Mouse (Mus musculus): ENCODE measurements around the gene Phka1.
"Not testable (repeated sequence)": the region's sequence is repeated elsewhere in the genome, so short reads cannot be mapped to it uniquely, and the experiment has no call there.

Gene Phka1

DNA sequence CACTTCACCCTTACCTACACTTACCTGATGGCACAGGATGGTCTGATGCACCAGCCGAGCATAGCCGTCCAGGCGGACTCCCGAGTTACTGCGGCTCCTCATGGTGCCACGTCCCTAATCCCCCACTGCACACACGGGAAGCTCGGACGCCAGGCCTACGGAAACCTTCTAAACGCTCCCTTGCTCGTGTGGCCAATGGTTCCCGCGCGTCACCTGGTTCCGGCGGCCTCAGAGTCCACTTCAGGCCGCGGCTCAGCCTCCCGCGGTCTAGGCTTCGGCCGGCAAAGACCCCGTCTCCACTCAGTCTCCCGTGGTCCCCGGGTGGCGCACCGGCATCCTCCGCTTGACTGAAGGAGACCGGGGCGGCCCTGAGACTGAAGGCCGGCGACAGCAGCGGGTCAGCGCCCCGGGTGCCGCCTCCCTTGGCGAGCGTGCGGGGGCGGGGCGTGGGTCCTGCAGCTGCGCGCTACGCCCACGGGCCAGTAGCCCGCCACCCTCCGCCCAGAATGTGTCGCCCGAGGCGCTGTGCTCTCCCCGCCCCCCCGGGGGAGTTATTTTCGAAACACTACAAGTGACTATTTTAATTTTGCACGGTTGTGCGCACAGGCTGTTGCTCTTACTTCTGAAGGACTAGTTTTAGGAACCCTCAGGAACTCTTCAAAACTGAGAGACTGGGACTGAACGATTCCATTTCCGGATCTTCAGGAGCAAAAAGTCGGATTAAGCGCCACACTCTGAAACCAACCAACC, at the start of gene Phka1:
Gene Phka1 (minus strand): TSS at position 424 of the 750 bp plus-strand sequence.
- DNase-seq: peak; percentile 99

DNA sequence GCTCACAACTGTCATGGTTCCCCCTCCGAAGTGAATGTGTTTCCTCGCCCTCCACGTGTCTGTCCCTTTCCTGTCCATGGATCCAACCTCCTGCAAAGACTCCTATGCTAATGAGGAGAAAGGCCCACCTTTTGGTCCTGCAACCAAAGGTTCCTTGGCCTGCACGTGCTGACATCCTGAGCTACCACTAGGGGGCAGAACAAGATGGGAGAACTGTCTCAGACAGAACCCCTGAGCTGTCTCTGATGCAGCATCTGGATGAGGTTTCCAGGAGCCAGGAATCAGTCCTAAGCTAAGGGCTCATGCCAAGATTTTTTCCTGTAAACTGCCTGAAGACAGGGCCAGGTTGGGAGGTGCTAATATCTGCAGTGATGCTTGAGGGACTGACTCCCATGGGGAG, 45.2 kb upstream of the Phka1 start:
- not testable (repeated sequence) for DNase-seq

DNA sequence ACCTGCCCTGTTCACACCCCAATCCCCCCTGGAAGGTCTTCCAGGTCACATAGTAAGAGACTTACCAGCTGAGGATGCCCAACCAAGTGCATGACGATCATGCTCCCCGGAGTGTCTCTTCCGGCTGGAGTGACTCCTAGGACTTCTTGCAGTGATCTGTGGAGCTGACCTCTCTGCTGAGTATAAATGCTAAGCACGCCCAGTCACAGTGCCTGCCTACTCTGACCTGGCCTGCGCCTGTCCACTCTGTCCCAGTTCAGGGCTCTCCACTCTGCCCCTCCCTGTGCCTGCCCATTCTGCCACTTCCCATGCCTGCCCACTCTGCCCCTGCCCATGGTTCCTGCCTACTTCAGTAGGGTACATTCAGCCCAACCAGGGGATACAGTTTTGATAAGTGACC, 42.8 kb upstream of the Phka1 start, which contains the start of gene Gm3880:
Gene Gm3880 (minus strand): TSS at position 101 of the 400 bp plus-strand sequence.
- not testable (repeated sequence) for DNase-seq

DNA sequence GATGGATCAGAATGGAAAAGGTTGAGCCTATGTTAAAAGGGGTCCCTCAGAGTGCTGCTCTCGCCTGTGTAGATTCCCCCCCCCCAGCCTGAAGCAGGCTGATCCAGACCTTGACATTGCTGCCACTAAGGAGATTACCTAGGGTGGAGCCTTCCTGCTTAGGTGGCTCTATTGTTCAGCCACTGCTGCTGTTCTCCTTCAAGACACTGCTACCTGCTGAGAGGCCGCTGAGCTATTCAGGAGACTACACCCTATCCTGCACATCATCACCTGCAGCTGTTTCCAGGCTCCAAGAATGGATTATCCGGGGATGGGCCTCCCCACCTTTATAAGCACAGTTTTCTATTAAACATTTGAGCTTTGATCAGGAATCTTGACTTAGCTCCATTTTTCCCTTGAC, 40.7 kb upstream of the Phka1 start:
- DNase-seq: not testable (repeated sequence)

DNA sequence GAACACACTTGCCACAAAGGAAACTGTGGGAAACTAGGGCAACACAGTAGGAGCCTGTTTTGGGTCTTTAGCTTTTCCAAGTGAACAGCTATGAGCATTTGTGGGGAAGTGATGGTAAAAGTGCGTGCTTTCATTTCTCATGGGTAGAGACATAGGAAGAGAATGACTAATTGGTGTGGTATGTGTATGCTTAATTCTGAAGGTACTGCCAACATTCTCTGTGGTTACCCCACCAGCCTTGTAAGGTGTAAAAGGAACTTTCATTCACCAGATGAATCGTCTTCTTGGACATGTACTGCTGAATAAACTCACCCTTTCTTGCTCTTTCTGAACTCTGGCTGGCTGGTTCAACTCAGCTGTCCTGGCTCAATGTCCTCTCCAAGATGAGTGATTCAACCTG, 22.6 kb upstream of the Phka1 start:
- DNase-seq: no peak

DNA sequence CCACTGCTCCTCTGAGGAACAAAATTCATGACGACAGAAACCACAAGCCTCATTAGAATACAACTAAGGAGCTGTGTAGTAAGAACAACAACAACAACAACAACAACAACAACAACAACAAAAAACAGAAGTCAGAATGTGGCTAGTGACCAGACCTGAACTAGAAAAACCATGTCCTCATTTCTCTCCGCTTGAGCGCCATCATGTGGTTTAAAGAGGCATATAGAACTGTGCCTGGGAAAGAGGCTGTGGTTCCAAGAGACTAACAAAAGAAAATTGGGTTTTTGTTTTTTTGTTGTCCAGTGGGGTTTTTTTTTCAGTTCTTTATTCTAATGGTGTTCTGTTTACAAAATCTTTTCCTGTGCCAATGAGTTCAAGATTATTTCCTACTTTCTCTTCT, 16.7 kb upstream of the Phka1 start:
- DNase-seq: no peak

DNA sequence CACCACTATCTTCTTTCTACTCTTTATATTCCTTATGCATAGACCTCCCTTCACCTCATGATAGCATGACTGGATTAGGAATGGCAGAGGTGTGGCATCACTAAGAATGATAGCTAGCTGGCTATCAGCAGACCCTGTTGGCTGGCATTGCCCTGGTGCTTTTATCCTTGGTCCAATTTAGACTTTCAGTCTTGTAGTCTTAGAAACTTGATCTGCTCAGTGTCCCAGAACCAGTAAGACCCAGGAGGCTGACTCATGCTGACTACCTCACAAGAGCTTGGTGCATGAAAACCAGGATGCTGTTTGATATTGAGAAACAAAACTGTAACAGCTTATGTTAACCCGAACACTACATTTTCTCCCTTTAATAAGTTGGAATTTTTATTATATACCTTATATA, 1.6 kb upstream of the Phka1 start:
- no peak for DNase-seq

DNA sequence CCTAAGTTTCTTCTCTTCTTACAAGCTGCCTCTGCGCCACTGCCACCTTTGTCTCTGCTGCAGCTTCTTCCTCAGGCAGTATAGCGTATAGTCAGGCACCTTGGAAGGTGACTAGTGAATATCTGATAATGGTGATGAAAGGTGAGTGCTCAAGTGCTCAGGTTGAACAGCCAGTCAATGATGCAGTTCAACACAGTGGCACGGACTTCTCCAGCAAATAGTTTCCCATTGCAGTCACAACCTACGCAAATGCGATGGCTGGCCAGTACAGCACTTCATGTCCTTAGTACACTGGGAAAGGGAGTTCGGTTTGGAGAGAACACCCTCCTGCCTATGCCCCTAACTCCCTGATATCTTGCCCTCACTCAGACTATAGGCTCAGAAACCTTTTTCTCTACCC, 1.1 kb upstream of the Phka1 start:
- peak; percentile 85 for DNase-seq

DNA sequence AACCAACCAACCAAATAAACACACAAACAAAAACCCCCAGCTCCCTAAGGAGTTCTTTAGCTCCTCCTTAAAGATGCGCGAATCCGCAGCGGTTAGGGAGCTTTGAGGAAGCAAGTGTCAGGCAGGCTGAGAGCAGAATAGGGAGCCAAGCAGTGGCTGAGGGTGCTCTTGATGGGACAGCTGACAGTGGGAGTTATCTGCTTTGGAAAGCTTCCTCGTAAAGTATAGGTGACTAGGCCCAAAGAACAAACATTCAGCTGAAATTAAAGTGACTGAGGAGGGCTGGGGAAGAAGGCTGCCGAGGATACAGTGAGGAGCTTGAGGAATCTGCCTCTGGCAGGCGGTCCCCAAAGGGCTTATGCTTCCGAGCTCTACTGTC, 516 bp upstream of the Phka1 start:
- peak; percentile 96 for DNase-seq

DNA sequence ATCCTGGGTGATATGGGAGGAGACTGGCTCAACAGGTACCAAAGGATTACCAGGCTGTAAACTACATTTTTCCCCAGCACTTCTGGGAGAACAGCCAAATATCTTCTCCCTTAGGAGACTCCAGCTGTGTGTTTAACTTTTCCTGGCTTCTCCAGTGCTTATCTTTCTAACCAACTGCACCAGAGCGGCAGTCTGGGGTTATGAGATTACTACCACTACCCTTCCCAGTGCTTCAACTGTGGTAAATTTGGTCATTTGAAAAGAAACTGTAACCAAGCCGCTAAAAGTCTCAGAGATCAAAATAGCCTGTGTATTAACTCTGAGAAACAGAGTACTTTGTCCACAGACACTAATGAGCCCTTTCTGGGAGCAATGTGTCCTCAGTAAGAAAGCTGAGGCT, 42.8 kb downstream of the Phka1 start:
- DNase-seq: no peak

DNA sequence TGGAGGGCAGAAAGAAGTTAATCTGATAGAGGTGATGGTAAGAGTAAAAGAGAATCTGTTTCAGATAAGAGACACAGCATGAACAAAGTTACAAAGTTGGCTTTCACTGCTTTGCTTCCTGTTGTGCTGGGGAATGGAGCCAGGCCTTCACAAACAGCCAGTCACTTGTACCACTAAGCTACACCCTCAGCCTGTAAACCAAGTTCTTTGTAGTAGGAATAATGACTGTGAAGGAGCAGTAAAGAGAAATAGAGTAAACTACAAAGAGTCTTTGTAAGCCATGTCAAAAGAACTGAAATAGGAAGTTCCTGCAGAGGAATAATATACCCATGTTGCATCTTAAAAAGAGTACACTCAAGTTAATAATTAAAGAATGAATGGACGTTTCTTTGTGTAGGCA, 55.5 kb downstream of the Phka1 start:
- no peak for DNase-seq

DNA sequence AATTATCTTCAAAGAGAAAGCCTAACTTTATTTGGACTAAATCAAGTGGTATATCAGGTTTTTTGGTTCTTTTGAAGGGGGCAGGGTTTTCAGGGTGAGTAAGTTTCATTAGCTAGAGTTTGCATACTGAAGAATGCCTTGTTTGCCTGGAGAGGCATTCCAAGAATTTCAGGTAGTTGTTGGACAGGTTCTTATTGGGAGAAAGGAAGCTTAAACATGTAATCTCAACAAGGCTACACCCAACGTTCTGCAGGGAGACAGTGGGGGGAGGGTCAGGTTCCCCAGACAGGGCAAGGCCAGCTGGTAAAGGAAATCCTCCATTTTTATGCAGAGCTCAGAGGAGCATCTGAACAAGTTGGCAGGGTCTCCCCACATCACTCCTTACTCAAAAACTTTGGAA, 72.9 kb downstream of the Phka1 start:
- no peak for DNase-seq

DNA sequence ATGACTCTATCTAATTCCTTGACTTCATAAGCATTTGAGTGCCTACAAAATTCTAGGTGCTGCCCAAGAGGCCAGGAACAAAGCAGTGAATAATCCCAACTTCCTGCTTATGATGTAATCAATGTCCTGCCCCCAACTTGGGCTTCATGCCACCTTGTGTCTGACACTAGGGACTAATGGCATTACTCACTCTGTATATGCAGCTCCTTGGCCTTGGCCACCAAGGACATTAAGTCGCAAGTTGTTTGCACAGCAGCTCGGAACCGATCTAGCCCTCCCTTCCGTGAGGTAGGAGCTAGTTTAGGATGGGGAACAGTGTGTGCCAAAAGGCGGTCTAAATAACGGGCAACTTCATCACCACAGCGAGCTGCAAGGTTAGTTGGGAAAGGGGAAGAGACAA, 87.1 kb downstream of the Phka1 start:
- no peak for DNase-seq

DNA sequence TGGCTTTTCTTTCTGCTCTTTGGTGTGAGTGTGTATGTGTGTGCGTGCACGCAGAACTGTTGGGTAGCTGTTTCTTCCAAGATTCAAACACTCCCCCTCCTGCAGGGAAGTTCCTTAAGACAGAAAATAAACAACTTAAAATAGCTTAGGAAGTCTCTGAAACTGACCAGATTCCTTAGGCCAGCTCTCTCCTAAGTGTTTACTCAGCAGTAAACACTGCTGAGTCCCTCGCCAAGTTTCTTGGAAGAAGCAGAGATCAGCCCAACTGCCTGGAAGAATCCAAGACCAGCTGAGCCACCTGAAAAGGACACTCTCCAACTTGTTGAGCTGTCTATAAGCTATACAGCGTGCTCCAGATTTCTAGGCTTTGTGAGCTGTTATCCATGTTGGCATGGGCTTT, 134.8 kb downstream of the Phka1 start:
- no peak for DNase-seq

DNA sequence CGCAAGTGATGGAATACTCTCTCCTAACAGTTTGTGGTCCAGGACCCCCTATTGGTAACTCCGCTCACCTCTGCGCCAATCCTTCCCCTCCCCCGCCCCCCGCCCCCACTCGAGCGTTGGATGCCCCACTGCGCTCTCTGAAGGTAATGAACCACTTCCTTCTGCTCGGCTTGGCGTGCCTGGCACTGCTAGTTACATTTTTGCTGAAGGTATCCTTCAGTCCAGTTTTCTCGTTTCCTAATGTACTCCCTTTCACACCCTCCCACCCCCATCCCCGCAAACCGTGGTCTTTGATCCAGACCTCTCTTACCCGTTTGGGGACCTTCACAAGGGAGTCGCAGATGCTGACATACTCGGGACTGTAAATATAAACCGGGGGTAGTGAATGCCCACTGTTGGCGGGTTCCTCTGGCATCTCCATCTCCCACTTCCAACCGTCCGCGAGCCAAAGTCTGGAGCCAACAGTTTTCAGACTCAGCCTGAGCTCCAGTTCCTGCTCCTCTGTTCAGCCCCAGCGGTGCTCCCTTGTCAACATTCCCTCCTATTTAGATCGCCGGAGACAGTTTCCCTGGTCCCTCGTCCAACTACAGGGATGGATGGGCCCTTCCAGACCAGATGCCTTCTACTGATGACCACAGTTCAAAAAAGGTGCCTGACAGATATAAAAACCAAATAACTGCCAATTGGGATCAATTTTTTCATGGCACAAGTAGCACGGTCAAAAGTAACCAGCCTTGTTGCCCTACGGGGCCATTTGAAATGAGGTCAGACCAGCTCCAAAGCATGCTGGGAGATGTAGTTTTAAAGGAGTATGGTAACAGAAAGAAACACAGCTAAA, 139.2 kb downstream of the Phka1 start, which contains the start of gene Hdac8:
Gene Hdac8 (minus strand): TSS at position 716 of the 838 bp plus-strand sequence.
- DNase-seq: peak; percentile 95

DNA sequence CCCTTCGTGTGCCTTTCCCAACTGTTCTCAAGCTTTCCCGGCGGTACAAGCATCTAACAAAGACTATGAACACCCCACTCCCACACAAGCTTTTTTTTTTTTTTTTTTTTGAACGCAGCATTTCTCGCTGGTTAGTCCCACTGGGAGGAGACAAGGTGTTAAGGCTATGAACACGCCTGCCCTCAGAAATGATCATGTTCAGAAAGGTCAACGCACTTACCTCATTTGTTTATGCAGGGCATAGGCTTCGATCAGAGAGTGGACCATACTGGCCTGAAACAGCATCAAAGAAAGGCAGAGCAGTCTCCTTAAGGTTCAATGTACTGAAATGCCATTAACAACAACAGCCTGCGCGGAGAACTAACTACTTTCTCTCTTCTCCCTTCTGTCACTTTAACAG, 139.9 kb downstream of the Phka1 start:
- DNase-seq: no peak

DNA sequence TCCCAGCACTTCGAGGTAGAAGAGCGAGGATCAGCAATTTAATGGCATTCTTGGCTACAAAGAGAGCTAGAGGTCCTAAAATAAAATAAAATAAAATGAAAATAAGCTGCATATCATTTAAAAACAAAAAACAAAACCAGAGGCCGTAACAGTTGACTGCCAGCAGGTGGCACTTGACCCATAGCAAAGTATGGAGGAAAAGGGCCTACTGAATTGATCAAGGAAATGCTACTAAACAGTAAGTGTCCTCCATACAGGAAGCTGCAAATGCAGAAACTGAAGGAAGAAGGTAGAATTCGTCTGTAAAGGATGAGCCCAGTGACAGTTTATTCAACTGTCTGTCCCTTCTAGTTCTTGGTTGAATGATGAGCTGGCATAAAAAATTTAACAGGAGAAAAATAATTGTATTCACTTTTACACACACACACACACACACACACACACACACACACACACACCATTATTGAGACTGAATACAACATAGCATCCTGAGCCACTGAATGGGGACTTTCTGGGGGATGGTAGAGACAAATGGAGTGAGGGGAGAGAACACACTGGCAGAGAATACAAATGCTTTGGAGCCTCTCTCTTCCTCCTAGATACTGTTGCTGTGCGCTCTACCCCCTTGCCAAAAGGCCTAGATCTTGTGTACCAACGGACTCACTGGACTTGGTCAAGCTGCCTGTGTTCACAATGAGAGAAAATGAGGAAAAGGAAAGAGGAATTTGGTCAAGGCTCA, 149.9 kb downstream of the Phka1 start:
- DNase-seq: no peak

DNA sequence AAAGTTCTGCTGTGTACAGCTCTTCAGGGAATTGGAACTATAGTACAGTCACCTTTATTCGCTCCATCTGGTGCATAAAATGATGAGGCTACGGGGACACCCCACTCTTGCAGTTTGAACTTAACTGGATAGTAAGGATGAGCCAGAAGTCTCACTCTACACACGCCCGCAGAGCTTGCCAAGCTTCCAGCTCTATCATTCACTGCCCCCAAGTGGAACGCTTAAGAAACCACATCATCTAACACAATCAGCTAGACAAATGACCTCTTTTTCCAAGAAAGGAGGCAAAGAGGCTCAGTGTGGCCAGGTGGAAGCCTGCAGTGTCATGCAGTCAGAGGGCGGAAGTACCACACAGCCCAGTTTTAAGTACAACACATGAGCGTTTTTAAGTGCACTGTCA, 158.5 kb downstream of the Phka1 start:
- DNase-seq: no peak

DNA sequence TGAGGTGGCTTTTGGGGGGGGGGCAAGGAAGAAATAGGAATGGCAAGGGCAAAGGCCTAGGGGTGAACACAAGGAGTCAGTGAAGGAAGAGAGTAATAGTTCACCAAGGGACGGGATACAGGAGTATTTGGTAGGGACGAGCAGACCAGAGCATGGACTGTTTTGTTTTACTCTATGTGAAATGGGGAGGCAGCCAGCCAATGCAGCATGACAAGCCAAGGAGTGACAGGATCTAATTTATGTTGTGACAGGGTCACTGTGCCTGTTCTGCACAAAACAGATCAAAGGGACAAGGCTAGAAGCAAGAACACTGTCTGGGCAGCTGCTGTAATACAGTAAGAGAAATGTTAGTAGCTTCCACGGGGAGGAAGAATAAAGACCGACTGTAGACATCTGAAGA, 164.4 kb downstream of the Phka1 start:
- no peak for DNase-seq

DNA sequence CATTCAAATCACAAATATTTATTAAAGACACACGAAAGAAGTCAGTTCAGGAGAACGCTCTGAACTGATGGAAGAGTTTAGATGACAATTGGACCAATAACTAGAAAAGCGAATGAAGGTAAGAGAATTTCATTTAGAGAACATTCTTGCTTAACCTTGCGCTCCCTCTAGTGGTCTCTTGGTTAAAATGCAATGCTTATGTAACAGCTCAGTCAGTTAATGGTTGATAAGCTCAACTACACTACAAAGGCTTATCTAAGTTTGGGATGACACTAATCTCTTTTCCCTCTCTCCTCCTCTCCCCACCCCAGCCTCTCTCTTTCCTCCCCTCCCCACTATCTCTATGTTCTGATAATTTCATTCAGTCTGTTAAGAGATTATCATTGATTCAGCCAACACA, 165.1 kb downstream of the Phka1 start:
- DNase-seq: no peak

DNA sequence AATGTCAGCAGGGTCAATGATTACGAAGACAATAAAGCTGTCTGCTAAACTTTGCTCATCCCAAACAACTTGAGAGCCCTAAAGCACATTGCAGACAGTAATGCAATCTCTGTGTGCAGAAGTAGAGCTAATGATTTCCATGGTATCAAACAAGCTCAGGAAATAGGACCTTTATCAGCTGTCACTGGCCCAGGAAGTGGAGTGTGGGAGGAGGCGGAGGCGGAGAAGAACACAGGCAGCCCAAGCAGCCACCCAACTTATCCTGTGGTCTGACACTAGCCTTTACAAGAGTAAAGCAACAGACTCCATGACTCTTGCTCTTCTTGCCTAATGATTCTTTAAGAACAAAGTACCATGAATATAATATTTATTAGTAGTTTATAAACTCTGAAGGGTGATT, 165.6 kb downstream of the Phka1 start:
- no peak for DNase-seq

DNA sequence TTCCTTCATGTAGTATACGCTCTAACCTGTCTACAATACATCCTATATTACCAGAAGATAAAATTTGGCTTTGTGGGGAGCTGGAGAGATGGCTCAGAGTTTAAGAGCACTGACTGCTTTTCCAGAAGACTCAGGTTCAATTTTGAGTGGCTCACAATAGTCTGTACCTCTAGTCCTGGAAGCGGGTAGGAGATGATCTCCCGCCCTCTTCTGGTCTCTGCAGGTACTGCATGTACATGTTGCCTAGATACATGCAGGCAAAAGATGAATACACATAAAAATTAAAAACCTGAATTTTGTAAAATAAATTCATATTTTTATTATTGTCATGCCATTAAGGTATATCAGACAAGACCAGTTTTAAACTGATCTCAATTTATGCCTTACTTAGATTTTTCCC, 167.3 kb downstream of the Phka1 start:
- DNase-seq: no peak

DNA sequence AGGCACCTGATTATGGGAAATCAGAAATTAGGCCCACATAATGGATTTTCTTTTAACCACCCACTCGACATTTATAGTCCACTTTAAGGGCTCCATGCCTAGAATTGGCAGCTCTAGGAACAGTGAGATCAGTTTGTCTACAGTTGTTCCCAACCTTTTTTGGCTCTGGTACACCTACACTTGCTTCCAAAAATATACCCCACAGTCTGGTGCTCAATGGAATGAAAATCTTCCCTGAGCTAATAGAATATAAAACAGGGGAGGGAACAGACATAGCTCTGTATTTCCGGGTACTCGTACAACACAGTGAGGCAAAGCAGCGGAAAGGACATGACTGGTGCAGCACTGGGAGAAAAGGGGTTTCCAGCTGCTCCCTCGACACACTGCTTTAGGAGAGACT, 168.5 kb downstream of the Phka1 start:
- no peak for DNase-seq
